Comparison of ENCODE assay signal across 14 mouse cellular contexts in genomic region chr19:50395731-50396130, GRCm38 (mm10).
DNase-seq lines count a peak whose midpoint lies in the region.
"Had no signal": no experiment of that assay in that cellular context is flagged by ENCODE, and none has a peak within 500 bp of the region (broad histone marks: within the 10 kb centered on the region; RNA-seq: fewer than 3 reads in every experiment).

No protein-coding gene starts in this region.

- DNase-seq in cerebellum, postnatal 25 days = peak; percentile 5 to 32
- DNase-seq in cerebellum, adult 11 months = no peak
- DNase-seq in ovary, postnatal 36 days (ENCODE audit: low spot score) = peak; percentile 7
- DNase-seq in ovary, postnatal 10 days (ENCODE audit: low spot score) = no peak
- DNase-seq in adrenal gland, postnatal 25 days = peak; percentile 62
- DNase-seq in lung, postnatal 25 days (ENCODE audit: low spot score) = no peak
- no peak for DNase-seq in heart, adult 18-20 months
- DNase-seq: cerebellum, adult 11-12 months; gastrocnemius, postnatal 10 days; heart, postnatal 14 days; kidney, adult 18-20 months; kidney, postnatal 25 days; liver, embryonic 13.5 days; lung, adult 18-20 months had no signal

Comparison
In these comparisons a context has a peak if more than half of its experiments do, and no peak if none do; other contexts are left out.
1. DNase-seq: peak in cerebellum, postnatal 25 days (2 of 2), ovary, postnatal 36 days (single experiment) and adrenal gland, postnatal 25 days (single experiment); none in cerebellum, adult 11 months (single experiment), ovary, postnatal 10 days (single experiment), lung, postnatal 25 days (single experiment) and heart, adult 18-20 months (0 of 2).